Mouse (Mus musculus) layer of hippocampus, postnatal 14 days (tissue): ENCODE results near the gene Fgfr2. TPM values are rescaled to one million over a fixed set of nuclear protein-coding genes. Genes with fewer than 3 reads are reported as not detected.
A peak's percentile ranks its signal among the peaks of the same experiment; 100 is the strongest.

Experiments
- DNase-seq, 2 experiments: peaks; one replicate each; pipeline ENCODE4 v3.0.0; 2021 to 2022; ENCODE audit warnings: low spot score in 2 of 2, mixed read lengths in 1 of 2
- total RNA-seq, 2 experiments: library from RNA; stranded (reverse); gene quantifications; 2 replicates each; pipeline ENCODE4 v1.2.3; 2021

The Fgfr2 gene
- total RNA-seq, 2 experiments from 2014 or later: 38.3 to 40.2 TPM

- DNase-seq: no peak
Observed at GRCm38 (mm10) chr7:131722316-131722715, 1400.8 kb downstream of the Fgfr2 start.

- DNase-seq: no peak
Observed at GRCm38 (mm10) chr7:131718280-131718679, 1404.9 kb downstream of the Fgfr2 start.

- no peak for DNase-seq
Observed at GRCm38 (mm10) chr7:131713076-131713475, 1410.1 kb downstream of the Fgfr2 start.

DNA sequence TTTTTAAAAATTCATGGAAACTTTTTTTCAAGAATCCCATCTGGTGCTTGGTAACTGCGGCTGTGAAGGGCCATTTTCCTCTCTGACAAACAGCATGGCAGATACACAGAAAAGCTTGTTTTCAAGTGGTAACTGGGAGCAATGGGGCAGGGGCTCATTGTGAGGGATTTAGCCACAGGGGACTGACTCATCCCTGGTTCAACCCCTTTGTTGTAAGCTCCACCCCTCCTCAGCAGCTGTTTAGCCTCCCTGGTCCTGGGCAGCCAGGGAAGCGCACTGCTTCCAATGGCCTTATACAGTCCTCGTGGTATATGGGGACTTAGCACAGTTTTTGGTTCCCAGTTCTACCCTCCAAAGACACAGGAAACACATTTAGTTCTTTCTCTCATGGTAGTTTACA lies 1426.3 kb downstream of the Fgfr2 start:
- DNase-seq: no peak

DNA sequence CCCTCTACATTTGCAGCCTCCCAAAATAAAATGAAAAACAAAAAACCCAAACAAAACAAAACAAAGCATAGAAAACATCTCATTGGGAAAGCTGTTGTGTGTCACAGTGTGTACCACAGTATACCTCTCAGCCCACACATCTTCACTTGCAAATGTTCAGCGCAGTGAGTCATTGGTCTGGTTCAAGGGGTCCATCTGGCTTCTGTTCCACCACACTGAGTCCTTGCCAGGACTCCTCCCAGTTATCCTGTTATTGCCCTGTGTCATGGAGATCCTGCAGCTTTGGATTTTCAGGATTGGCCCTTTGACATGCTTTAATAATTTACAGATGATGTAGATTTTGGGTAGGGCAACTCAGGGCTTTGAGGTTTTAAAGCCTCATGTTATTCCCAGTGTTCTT lies 1435.8 kb downstream of the Fgfr2 start:
- no peak for DNase-seq

DNA sequence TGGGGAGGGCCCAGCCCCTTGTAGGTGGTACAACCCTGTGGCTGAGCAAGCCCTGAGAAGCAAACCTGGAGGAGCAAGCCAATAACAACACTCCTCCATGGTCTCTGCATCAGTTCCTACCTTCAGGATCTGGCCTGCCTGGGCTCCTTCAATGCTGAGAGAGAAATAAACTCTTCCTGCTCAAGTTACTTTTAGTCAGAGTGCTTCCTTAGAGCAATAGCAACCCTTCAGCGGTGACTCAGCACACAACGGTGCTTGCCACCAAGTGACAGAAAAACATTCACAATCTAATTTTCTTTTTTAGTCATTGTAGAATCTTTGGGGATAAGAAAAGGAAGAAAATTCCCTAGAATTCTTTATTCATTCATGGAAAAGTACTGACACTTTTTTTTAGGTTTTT lies 1446.0 kb downstream of the Fgfr2 start:
- no peak for DNase-seq

- DNase-seq: no peak
Observed at GRCm38 (mm10) chr7:131670586-131670985, 1452.6 kb downstream of the Fgfr2 start.

DNA sequence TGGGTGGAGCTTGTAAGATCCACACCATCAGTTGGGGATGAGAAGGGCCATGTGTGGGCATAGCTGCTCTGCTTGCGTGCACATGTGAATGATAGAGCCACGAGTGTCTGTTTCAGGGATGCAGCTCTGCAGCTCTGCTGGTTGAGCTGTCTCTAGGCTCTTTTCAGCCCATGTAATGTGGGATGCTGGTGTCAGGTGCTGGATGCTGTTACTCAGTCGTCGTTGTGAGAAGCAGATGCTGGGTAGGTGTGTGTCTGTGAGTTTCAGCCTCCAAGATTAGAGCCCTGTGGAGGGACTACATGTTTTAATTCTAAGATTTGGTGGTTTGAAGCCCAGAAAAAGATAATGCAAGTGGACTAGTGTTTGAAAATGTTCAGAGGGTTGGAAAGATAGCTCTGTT lies 1453.8 kb downstream of the Fgfr2 start:
- DNase-seq: no peak

GRCm38 (mm10) chr7:131660726-131661125 lies 1462.4 kb downstream of the Fgfr2 start:
- DNase-seq: no peak

DNA sequence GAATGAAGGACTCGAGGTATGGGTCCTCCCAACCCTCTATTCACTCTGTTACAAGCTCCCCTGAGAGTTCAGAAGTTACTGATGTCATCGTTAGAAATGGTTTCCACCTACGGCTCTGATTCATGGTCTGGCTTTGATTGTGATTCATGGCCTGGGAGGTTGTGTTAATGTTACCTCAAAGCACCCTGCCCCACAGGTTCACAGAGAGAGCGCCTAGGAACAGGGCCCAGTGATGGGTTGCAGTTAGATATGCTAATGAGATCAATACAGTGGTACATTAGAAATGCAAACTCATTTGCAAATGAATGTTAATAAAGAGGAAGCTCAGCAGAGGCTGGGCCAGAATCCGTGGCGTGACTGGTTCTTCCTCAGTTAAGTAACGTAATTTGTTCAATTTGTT lies 1467.1 kb downstream of the Fgfr2 start:
- DNase-seq: no peak

GRCm38 (mm10) chr7:131653416-131653815 lies 1469.7 kb downstream of the Fgfr2 start:
- no peak for DNase-seq

DNA sequence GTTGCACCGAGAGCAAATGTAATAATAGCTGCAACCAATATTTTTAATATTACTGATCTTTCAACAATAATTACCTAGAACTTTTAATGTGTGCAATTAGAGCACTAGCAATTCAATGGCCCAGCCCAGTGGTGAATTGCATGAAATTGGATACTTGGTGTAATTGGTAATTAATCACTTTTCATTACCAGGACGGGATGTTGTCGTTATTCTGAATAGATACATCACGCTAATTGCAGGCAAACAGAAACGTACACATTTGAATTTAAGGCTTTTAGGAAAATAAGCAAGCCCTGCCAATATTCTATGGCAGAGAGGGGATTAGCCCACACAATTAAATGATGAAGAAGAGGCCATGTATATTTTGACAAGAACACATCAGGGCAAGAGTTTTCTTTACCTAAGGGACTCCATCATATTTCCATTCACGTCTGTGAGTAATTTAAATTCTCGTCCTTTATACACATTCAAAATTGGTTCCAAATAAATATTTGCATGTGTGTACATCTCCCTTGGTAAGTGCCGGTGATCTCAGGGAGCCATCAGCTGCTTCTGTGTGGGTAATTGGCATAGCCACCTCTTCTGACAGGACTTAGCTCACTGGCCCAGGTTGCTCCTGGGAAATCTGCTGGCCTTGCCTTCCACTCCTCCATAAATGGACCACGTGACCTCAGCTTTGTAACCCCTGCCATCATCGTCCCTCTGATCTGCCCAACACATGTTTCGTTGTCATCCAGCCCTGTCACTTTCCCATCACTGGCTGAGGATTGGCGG lies 1471.0 kb downstream of the Fgfr2 start:
- DNase-seq: no peak

- DNase-seq: no peak
Observed at GRCm38 (mm10) chr7:131650277-131650676, 1472.9 kb downstream of the Fgfr2 start.

DNA sequence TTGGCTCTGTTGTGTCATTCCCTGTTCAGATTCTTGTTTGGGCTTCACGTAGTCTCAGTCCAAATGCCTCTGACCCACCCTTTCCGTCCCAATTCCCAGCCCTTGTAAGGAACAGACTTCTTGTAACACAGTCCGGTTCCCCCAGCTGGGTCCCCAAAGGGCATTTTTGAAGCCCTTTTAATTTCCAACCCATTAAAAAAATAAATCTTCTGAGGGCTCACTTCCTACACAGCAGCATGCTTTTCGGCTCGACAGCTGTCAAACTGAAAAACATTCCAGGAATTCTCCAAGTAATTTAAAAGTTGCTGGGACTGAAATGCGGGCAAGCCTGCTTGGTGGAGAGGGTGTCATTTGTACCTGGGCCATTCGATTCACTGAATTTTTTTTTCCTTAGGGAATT lies 1474.9 kb downstream of the Fgfr2 start:
- DNase-seq: no peak

- no peak for DNase-seq
Observed at GRCm38 (mm10) chr7:131647583-131647982, 1475.6 kb downstream of the Fgfr2 start.

DNA sequence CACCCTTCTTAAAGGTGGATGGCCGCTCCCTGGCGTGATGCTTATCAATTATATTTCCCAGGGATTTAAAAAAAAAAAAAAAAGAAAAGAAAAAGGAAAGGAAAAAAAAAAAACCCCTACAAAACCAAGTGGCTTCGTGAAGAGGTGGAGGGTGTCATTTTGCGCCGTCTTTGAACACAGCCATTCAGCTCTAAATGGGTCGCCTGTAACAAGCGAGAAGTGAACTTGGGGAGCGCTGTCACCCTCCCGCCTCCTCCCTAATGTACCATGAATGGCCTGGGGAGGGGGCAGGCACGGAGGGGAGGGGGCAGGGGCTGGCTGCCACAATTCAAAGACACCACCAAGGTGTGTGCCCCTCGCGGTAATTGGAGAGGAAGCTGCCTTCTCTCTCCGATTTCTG lies 1478.6 kb downstream of the Fgfr2 start:
- DNase-seq: no peak

DNA sequence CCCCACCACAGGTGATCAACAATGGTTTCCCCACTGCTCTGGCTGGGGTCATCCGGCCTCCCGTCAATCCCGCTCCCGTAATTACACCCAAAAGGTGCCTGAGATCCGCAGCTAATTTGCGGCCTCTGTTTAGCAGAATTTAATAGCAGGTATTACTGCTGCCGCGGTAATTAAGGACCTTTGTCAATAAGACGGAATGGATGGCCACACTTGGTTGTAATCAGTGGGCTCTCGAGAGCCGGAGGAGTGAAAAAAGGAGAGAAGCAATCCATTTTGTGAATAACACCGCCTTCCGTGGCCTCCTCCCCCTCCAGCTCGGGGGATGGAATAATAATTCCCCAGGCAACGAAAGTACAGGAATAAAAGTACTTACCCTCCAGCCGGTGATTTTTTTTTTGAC lies 1479.1 kb downstream of the Fgfr2 start:
- DNase-seq: no peak

DNA sequence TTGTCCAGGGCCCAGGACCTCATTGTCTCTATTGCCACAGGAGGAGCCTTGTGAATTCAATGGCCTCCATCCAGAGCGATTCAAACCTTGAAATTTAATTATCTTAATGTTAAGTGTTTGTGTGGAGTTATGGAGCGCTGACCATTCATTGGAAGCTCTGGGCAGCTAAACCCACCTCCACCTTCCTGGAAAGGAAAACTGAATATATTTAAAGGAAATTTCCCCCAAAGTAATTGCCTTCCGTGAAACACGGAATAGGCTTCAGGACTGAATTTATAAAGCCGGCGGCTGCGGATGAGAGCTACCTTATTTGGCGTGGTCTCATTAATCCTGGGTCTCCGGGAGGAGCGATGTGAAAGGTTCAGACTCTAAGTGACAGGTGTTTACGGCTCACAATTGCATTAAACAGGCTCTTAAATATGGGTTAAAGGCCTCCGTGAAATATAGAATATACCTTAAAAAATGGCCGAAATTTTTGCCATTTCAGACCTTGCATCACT lies 1479.8 kb downstream of the Fgfr2 start:
- no peak for DNase-seq

- peak in 1 of 2 experiments; percentile 22 for DNase-seq
Observed at GRCm38 (mm10) chr7:131629562-131629961, 1493.6 kb downstream of the Fgfr2 start.

- peak; percentile 72 to 92 for DNase-seq
Observed at GRCm38 (mm10) chr7:131628846-131629391, 1494.2 kb downstream of the Fgfr2 start.

- peak in 1 of 2 experiments; percentile 26 for DNase-seq
Observed at GRCm38 (mm10) chr7:131628356-131628755, 1494.8 kb downstream of the Fgfr2 start.

DNA sequence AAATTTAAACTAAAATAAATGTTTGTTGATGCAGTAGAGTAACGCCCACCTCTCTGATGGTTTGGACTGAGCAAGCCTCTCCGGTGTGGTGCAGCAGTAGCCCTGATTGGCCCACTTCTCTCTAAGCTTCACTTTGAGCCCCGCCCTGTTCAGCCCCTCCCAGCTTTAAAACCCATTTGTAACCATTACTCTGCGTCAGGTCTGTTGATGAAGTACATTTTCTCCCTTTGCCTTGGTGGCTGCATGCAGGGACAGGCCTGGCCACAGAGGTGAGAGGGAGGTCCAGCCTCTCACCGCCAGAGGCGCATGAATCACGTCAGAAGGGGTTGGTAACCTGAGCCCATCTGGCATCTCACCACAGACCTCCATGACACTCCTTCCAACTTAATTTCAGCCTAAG lies 1513.5 kb downstream of the Fgfr2 start:
- no peak for DNase-seq

- DNase-seq: no peak
Observed at GRCm38 (mm10) chr7:131608049-131608448, 1515.1 kb downstream of the Fgfr2 start.
